Mouse (Mus musculus) neural tube, embryonic 11.5 days (tissue): ENCODE results near the gene Ankrd24. TPM values are rescaled to one million over a fixed set of nuclear protein-coding genes. Genes with fewer than 3 reads are reported as not detected.

ENCODE experiments used
- polyA plus RNA-seq: library from polyadenylated mRNA; unstranded; fragments of >200 nt; fragmentation: Nextera tagmentation; extraction: Ambion mirVana; gene quantifications from 2 replicates; pipeline ENCODE4 v1.2.1, GENCODE M21; 2014

The Ankrd24 gene
- polyA plus RNA-seq, 1 experiment from 2014 or later = 4.6 TPM

Other genes starting within 250 kb of the Ankrd24 start
- gene Dohh, start 244.1 kb upstream of the Ankrd24 start, polyA plus RNA-seq = 64.1 and 76.1 TPM in 2 replicates
- gene Gm48551, start 244.1 kb upstream of the Ankrd24 start, polyA plus RNA-seq = 1.7 and 3.0 TPM in 2 replicates
- 0.97 and 1.3 TPM in 2 replicates for gene Gm48552, start 239.5 kb upstream of the Ankrd24 start, polyA plus RNA-seq
- gene Smim24, start 235.5 kb upstream of the Ankrd24 start, polyA plus RNA-seq = 1.9 and 3.5 TPM in 2 replicates
- gene Nfic, start 172.9 kb upstream of the Ankrd24 start, polyA plus RNA-seq = 16.8 TPM in 2 replicates
- gene Celf5, start 145.8 kb upstream of the Ankrd24 start, polyA plus RNA-seq = 10.6 and 11.1 TPM in 2 replicates
- 66.2 and 74.2 TPM in 2 replicates for gene Ncln, start 132.1 kb upstream of the Ankrd24 start, polyA plus RNA-seq
- 0.45 and 0.58 TPM in 2 replicates for gene S1pr4, start 128.4 kb upstream of the Ankrd24 start, polyA plus RNA-seq
- 0.41 TPM in 2 replicates for gene Gna15, start 104.3 kb upstream of the Ankrd24 start, polyA plus RNA-seq
- gene Gna11, start 83.3 kb upstream of the Ankrd24 start, polyA plus RNA-seq = 74.6 and 78.8 TPM in 2 replicates
- gene Aes, start 69.1 kb upstream of the Ankrd24 start, polyA plus RNA-seq = 266 and 278 TPM in 2 replicates
- 7.0 and 7.3 TPM in 2 replicates for gene Tle2, start 54.0 kb upstream of the Ankrd24 start, polyA plus RNA-seq
- 6.4 and 7.0 TPM in 2 replicates for gene Tle6, start 27.5 kb upstream of the Ankrd24 start, polyA plus RNA-seq
- gene BC025920, start 22.3 kb upstream of the Ankrd24 start, polyA plus RNA-seq = 0.43 and 0.80 TPM in 2 replicates
- 45.7 and 46.6 TPM in 2 replicates for gene Sirt6, start 743 bp upstream of the Ankrd24 start, polyA plus RNA-seq
- 6.5 and 6.7 TPM in 2 replicates for gene Gm10778, start 20.5 kb downstream of the Ankrd24 start, polyA plus RNA-seq
- gene Zfp433, start 76.3 kb downstream of the Ankrd24 start, polyA plus RNA-seq = 17.9 and 18.3 TPM in 2 replicates
- 16.3 and 18.0 TPM in 2 replicates for gene Gm3055, start 142.6 kb downstream of the Ankrd24 start, polyA plus RNA-seq
- gene Gm4767, start 183.6 kb downstream of the Ankrd24 start, polyA plus RNA-seq = 4.2 and 4.5 TPM in 2 replicates
- gene Gm32687, start 235.4 kb downstream of the Ankrd24 start, polyA plus RNA-seq = 12.7 and 16.4 TPM in 2 replicates